Mouse (Mus musculus) fat pad, adult 2 months (tissue): ENCODE data around the gene Bmp6.

Experiments
- DNase-seq: peaks from one replicate; pipeline ENCODE4 v3.0.0-alpha.2; 2011; ENCODE audit warnings: low read depth, low spot score; ENCODE audit errors: extremely low read depth

Gene Bmp6

DNA sequence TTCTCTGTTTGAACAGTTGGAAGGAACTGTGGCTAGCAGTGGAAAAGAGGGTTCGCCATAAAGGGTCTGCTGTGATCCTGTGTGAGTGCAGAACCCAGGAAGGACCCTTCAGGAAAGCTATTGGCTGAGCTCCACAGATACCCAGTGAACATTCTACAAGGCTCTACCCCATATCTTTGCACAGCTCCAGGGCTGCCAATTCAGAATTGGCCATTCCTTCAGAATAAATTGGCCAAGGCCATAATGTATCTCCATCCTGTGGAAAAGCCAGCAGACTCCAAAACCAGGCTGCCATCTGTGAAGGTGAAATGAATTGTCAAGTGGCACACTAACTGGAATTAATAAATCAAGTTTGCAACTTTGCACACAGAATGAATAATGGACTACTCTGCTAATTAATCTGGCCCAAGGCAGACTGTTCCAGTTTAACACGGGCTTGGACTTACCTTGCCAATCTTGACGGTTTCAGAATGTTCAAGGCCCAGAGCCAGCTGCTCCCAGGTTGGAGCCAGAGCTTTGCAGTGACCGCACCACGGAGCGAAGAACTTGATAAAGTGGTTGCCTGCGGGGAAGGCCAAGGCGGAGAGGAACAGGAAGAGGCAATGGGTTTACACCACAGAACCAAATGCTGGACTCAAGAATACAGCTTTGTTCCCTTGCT is 164.9 kb downstream of the Bmp6 start:
- DNase-seq, result peak; percentile 43

DNA sequence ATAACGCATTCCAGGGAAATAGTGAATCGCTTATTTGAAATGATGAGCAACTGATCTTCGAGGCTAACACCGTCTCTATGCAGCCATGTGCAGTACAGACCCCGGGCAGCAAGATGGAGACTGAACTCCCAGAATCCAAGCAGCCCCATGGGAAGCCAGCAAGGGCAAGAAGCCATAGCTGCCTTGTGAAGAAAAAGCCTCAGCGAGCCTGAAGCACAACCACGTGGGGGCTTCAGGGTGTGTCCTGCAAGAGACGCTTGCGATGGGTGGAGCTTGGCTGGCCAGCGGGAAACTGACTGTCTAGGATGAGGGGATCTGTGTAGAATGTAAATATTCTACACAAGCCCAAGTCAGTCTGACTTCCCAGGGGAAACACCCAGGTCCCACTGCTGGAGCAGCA is 167.1 kb downstream of the Bmp6 start:
- no peak for DNase-seq

DNA sequence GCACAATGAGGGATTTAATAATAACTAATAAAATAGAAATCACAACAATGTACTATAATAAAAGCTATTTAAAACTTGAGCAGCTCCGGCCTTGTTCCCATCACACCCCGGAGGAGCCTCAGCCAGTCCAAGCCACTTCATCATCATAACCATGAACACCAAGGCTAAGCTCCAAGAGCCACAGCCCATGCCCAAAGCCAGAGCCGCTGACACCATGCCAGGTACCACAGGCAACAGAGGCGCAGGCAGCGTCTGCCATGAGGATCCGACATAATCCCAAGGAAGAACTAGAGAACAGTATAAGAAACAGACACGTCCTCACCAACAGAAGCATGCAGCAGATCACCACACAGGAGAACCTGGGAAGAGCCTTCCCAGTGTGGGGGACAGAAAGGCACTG is 169.0 kb downstream of the Bmp6 start:
- no peak for DNase-seq

DNA sequence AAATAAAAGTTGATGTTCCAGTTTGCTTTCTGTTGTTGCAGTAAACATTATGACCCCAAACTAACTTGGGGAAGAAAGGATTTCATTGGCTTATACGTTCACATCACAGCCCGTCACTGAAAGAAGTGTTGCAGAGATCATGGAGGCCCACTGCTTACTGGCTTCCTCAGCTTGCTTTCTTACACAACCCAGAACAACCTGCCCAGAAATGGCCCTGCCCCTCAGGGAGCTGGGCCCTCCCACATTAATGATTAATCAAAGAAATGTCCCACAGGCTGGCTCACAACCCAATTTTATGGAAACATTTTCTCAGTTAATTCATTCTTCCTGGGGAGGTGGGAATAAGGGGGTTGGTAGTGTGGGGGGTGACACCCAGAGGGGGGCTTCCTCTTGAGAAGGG is 170.5 kb downstream of the Bmp6 start:
- DNase-seq, result no peak

DNA sequence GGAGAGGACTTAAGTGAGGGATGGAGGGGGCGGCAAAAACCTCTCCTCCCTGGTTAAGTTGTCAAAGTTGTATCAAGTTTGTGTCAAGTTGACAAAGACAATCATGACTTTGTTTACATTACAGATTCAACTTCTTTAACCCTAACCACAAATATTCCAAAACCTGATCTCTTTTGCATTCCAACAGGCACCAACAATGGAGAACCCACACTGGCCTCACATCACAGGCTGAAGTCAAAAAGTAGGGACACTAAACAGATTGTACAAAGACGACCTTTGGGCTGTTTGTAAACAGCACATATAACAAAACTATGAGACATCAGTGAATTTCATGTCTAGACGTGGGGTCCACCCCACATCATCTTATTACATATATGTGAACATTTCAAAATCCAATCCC is 170.9 kb downstream of the Bmp6 start:
- DNase-seq, result no peak

DNA sequence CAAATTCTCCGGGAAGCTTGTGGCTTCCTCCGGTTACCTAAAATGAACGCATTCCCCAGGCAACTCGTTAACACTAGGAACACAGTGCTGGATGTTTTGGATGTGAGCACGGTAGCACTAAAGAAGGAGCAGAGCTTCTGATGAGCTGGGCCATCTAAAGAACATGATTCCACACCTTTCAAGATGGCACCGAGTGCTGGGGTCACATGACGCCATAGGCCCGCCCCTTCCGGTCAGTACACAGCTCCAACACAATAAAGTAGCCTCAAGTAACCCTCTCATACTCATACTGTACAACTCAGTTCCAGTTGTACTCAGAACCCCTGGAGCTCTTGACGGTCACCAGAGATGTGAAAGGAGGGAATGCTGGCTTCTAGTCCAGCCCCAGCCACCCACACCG is 171.7 kb downstream of the Bmp6 start:
- DNase-seq, result no peak

DNA sequence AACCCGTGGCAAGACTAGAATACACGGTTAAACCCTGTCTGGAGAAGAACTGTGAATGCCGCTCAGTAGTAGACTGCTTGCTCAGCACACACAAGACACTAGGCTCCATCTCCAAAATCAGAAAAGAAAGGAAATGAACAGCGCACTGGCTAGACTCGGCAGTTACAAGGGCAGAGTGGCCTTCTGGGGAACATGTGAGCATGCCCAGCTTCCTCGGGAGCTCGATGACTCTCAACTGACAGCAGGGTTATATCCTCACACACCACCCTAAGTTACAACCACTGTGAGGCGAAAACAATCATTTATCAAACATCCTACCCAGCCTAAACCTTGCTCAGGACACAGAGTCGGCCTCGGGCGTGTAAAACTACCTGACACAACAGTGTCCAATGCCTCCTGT is 175.4 kb downstream of the Bmp6 start:
- no peak for DNase-seq

DNA sequence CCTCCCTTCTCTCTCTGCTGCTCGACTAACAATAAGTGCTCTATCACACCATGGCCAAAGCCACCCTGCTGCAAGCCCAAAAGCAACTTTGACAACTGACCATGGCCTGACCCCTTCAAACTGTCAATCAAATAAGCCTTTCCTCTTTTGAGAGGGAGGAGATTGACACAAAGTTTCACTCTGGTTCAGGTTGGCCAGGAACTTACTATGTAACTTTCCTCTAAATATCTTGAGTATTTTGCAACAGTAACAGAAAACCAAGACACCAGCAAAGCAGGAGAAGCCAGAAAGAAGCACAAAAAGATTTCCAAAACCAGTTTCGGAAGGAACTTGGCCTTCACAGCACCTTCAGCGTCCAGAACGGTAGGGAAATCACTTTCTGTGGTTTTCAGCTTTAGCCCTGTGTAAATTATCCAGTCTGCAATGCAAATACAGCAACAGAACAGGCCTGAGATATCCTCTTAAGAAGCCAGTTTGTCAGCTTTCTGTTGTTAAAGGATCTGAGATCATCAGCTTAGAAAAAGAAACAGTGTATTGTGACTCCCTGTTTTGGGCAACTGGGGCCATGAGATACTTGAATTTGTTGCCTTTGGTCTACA is 177.2 kb downstream of the Bmp6 start:
- no peak for DNase-seq

DNA sequence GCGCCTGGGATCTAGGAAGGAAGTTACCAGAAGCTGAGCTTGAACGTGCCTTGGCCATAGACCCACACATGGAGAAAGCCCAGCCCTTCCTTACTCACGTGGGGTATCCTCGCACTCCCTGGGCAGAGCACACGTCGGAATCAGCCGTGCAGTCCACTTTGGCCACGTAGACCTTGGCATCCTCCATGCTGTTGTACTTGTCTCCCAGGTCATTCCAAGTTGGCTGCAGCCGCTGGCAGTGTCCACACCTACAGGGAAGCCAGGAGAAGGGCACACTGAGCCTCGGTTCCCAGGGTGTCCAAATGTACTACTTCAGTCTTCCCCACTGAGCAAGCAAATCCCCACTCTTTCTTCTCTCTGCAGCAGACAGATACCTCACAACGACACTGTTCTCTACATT is 178.3 kb downstream of the Bmp6 start:
- no peak for DNase-seq

DNA sequence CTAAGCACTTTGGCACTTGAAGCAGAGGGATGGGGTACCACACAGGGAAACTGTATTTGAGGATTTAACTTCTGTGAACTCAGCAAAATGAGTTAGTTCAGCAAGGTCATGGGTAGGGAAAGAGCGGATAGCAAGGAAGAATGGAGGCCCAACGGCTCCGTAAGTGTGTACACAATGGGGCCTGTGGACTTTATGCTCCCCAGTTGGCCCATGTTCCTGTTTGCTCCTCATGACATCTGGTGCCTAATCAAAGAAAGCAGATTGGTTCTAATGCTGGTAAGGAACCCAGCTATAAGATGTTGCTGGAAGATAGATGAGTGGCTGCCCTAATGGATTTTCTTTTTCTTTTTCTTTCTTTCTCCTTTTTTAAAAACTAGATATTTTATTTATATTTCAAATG is 180.4 kb downstream of the Bmp6 start:
- no peak for DNase-seq

DNA sequence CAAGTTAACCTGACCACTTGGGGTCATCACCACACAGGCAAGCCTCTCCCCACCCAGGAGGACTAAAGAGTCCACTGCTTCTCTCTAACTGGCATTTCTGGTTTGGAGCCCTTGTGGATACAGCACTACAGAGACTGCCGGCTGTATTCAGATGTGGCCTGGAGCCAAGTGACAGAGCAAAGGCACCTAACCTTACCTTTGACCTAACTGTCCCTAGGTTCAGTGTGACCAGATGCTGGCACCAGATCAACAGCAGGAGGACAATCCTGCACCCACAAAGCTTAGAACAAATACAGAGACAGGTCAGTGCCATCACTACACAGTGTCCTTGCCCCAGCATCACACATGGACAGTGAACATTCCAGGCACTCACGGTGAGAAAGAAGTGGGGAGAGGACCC is 181.2 kb downstream of the Bmp6 start:
- DNase-seq, result no peak

DNA sequence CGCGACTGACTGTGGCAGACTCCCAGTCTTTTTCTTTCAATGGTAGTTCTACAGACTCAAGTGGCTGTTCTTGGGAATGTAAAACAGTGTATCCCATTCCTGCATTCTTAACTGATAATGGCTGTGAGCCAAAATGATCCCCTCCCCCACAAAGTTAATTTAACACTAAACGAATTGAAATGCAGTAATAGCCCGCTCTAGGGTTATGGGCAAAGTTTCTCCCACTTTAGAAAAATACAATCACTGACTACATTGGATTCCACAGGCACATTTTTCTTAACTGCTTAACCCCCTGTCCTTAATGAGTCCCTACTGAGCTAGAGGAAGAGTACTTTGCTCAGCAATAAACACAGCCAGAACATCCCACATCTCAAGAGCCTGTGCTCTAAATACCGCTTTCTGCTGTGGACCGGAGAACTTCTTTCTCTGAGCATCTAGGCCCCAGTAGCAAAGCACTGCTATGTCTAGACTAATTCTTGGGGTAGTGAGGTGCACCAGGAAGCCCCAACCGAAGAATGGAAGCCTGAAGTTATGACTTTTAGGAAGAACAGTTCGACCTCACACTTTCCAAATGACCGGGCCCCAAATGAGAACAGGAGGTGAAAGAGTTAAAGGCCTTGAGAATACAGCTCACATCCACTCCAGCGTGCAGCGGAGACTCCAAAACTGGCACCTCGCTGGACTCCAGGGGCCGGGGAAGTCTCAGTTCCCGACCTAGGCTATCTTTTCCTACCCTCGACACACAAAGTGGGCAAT is 182.3 kb downstream of the Bmp6 start:
- DNase-seq, result no peak

DNA sequence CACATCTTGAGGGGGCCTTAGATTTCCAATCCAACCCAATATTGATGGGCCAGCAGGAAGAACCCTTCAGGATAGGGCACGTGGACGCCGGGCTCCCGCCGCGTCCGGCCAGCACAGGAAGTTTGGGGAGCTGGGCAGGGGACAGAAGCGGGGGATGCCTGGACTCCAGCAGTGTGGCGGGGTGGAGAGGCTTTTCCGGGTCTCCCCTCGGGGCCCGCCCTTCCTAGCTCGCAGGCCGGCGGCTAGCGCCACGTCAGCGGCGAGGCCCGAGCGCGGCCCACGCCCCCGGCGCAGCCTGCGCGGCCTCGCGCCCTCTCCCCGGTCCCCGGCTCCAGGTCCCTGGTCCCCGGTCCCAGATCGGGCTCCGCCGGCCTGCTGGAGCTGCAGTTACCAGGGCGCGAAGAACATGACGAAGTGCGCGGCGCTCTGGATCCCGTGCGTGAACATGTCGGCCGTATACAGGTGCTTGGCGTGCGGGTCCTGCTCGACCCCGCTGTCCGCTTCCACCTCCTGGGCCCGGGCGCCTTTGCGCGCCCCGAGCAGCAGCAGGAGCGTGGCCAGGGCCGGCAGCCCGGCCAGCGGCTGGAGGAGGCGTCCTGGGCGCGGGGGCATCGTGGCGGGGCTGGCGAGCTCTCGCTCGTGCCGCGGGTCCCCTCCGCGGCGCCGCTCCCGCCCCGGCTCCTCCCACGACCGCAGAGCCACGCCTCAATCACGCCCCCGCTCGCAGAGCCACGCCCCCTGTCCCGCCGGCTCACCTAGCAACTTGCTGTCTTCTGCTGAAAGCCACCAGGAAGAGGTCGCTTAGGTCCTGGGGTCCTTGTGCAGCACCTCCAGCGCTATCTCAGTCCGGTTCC is 183.1 kb downstream of the Bmp6 start:
- DNase-seq, result no peak

DNA sequence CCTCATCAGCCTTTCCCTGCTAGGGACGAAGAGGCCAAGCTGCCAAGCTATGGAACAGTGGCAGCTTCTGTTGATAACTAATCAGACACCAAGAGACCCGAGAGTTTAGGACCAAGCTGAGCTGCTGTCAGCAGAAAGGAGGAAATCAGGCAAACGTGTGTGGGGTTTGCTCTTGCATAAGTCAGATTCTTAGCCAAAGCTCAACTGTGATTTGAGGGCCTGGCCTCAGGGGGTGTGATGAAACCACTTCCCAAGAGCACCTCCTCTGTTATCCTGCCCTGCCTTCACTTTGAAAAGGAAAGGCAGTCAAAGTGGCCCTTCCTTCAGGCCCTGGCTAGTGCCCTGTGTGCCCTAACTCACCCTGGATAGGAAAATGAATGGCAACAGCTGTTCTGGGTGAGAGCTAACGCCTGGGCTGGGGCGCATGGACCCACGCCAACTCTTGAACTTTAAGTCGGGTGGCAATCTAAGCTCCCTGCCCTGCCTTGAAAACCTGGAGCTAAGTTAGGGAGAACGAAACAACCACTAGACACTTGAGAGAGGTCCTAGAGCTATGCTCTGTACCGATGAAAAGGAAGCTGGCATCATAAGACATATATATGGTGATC is 183.9 kb downstream of the Bmp6 start, which contains the start of gene Txndc5:
Gene Txndc5 (minus strand): TSS at position 138 of the 608 bp plus-strand sequence.
- DNase-seq, result peak; percentile 37

DNA sequence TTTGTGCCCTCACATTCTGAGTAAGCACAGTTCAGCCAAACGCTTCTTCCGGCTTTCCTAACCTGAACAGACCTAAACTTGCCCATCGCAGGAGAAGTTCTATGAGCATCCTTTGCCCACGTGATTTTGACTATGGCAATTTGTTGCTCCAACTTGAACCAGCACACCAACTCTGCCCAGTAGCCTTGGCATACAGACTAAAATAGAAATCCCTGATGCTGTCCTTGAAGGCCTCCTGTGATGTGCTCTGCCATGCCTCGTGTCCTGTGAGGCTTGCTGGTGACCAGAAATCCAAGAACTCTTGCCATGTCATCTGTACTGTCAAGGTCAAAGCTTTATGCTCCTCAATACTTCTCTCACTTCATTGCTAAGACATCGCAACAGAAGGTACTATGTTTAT is 184.7 kb downstream of the Bmp6 start:
- no peak for DNase-seq

DNA sequence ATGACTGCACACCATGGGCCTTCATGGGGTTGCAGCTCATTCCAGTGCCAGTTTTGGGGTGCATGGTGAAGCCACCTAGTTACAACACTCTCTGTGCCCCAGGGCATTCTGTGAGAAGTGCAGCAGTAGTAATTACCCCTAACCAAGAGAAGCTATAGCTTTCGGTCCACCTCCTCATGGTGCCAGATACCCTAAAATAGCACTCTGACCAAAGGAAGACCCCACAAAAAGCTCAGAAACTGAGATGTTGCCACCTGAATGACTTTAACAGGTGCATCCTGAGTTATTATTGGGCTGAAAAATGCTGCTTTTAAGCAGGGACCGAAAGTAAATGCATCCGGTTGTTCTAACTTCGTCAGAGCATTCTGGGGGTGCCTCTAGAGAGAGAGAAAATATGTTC is 186.6 kb downstream of the Bmp6 start:
- no peak for DNase-seq

DNA sequence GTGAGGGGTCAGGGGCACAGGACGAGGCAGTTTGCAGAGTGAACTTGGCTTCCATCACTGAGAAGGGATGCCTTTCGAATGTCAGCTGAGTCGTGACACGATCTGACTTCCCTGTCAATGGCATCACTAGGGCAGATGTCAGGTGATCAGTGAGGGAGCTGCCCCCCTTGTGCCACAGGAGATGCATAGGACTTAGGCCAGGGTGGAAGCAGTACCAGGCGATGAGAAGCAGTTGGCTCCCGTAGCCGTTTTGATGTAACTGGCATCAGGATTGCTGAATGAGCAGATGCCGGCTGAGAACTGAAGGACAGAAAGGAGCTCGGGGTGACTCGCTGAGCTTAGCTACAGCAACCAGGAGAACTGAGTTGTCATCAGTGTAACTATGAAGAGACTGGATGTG is 188.6 kb downstream of the Bmp6 start:
- DNase-seq, result no peak

DNA sequence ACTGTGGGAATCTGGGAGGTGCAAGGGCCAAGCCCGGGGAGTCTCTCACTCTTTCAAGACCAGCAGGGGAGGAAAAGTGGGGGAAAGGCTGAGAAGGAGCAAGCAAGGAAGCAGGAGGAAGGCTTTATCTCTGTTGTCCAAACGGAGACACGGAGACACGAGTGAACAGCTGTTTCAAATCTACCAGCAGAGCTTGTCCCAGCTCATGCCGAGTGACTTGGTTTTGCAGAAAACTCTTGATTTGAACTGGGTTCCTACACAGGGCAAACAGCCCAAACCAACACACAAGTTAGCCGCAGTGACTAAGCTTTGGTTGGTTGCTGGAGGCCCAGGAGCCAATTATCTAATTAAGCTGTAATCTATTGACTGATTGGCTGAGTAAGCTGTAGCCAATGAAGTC is 189.1 kb downstream of the Bmp6 start:
- DNase-seq, result no peak

DNA sequence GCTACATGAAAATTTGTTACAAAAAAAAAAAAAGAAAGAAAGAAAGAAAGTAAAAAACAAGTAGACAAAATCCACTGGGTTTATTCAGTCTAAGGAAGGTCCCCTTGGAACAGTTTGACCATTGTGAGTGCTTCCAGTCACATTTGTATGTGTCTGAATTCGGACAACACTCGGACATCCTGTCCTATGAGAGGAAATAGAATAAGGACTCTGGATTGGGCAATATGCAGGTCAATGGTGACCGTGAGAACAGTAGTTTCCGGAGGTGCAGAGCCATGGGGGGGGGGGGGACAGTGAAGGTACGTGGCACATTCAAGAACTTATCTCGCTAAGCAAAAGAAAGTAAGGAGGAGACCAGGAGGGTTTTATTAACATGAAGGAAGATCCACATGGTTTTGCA is 189.8 kb downstream of the Bmp6 start:
- no peak for DNase-seq

DNA sequence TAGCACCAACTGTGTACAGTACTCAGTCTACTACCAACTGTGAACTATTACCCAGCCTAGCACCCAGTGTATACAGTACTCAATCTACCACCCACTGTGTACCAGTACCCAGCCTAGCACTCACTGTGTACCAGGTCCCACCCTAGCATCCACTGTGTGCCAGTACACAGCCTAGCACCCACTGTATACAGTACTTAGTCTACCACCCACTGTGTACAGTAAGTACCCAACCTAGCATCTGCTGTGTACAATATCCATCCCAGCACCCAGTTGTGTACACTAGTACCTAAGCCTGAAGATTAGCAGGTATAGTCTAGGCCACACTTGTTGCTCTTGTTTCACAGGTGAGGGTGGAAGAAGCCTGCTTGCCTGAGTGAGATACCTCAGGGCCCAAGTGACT is 192.6 kb downstream of the Bmp6 start:
- DNase-seq, result no peak
